Mouse (Mus musculus) megakaryocyte, embryonic 14.5 days (primary cell): ENCODE results near the gene Atrip.

ENCODE experiments used
- FLI1 ChIP-seq: IDR thresholded peaks from 2 replicates; pipeline ENCODE4 v1.6.1; 2012; ENCODE audit warnings: low read length, inconsistent platforms, mixed read lengths
- GATA1 ChIP-seq: IDR thresholded peaks from 3 replicates; pipeline ENCODE4 v1.6.1; 2012; ENCODE audit warnings: mixed read lengths, low read length, inconsistent platforms, borderline replicate concordance

DNA sequence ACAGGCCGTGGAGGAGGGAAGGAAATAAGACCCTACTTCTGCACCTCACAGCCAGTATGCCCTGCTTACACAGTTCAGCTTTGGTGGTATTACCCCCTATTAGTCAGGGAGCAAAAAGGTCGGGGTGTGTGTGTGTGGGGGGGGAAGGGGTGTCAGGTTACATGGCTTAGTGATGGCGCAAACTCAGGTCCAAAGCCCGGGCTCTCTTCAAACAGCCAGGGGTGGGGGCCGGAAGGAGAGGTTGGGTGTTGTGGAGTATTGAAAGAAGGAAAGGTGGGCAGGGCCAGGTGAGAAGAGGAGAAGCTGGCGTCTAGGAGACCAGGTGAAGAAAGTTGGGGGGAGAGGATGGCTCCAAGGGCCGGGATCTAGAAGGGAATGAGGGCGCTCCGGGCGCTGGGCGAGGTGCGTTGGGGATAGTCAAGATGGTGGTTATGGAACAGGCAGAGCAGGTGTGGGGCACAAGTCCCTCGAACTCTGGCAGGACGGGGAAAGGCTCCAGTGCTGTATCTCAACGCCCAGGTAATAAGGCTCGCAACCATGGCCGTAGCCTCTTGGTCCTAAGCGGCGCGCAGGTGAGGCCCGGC, 20.7 kb upstream of the Atrip start:
- TF ChIP-seq FLI1 (no peak), GATA1 (no peak)
